In the genomic region with DNA sequence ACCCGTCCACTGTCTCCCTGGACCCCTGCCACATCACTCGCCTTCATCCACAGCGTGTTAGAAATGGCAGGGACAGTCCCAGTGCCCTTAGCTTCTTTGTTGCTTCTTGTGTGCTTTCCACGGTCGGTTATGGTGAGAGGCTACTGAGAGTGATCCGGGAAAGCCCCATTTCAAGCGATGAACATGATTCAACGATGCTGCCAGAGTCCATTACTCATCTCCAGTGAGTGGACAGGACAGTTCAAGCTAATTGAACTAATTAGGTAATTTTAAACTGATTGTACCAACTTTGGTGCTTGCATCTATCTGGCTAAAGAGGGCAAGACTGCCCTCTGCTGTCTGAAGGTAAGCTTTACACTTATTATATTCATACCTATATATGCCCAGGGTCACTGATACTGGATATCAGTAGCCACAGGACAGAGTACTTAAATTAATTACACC, we compare ENCODE assay signal across 8 mouse cellular contexts. TPM values are rescaled to one million over a fixed set of nuclear protein-coding genes. Genes with fewer than 3 reads are reported as not detected.
A peak's percentile ranks its signal among the peaks of the same experiment; 100 is the strongest.
DNase-seq lines count a peak whose midpoint lies in the region; ATAC-seq and TF ChIP-seq lines count a peak whose summit lies in the region.

No protein-coding gene starts in this region.

- H3K27me3 ChIP-seq in heart, embryonic 10.5 days (ENCODE audit: insufficient read depth, poor library complexity, severe bottlenecking), result no peaks in the 10 kb centered on the region
- H3K27me3 ChIP-seq in heart, embryonic 11.5 days (ENCODE audit: control insufficient read depth, insufficient read depth, low read length), result no peaks in the 10 kb centered on the region
- no peaks in the 10 kb centered on the region for H3K27me3 ChIP-seq in forebrain, postnatal 0 days (ENCODE audit: insufficient read depth, low read length)

- WGBS in heart, embryonic 10.5 days, result 48% methylated on average over 8 of the region's 8 CpGs
- 48% methylated on average over 8 of the region's 8 CpGs for WGBS in heart, embryonic 11.5 days (ENCODE audit: insufficient replicate concordance)
- WGBS in forebrain, postnatal 0 days, result 34% methylated on average over 8 of the region's 8 CpGs

- ATAC-seq in heart, embryonic 11.5 days (replicated peaks; ENCODE audit: insufficient number of reproducible peaks, low FRiP score, low TSS enrichment), result no peak
- ATAC-seq in forebrain, postnatal 0 days, result peak; percentile 63

- peak; percentile 73 for DNase-seq in heart, embryonic 10.5 days (ENCODE audit: low spot score)
- DNase-seq in 416B (ENCODE audit: low read depth) (peak; percentile 46), ZHBTc4 (ENCODE audit: low read depth, low spot score) (peak; percentile 63)
- DNase-seq in forebrain, postnatal 0 days, result peak; percentile 81
- DNase-seq in lung, postnatal 36 days, result peak; percentile 34
- DNase-seq in yolk sac, embryonic 10.5 days (ENCODE audit: low spot score), result peak; percentile 4
- DNase-seq in testis, postnatal 14 days (ENCODE audit: low spot score), result no peak

- H3K4me2 ChIP-seq in heart, embryonic 11.5 days, result no peak overlapping the region
- H3K4me2 ChIP-seq in forebrain, postnatal 0 days (ENCODE audit: low read depth), result no peak overlapping the region

- TF ChIP-seq CTCF in forebrain, postnatal 0 days (IDR thresholded peaks at IDR 0.05; ENCODE audit: low read depth), result peak; percentile 81

- no peak overlapping the region for H3K4me3 ChIP-seq in heart, embryonic 10.5 days
- no peak overlapping the region for H3K4me3 ChIP-seq in heart, embryonic 11.5 days (ENCODE audit: low read depth, low read length)
- H3K4me3 ChIP-seq in forebrain, postnatal 0 days (ENCODE audit: low read depth, low read length), result no peak overlapping the region

- no peak overlapping the region for H3K27ac ChIP-seq in heart, embryonic 10.5 days
- H3K27ac ChIP-seq in heart, embryonic 11.5 days (ENCODE audit: low read depth, low read length), result no peak overlapping the region
- H3K27ac ChIP-seq in forebrain, postnatal 0 days (ENCODE audit: low read depth, low read length), result no peak overlapping the region

- no peaks in the 10 kb centered on the region for H3K4me1 ChIP-seq in heart, embryonic 10.5 days
- H3K4me1 ChIP-seq in heart, embryonic 11.5 days (ENCODE audit: control insufficient read depth, insufficient read depth, low read length), result no peaks in the 10 kb centered on the region
- H3K4me1 ChIP-seq in forebrain, postnatal 0 days (ENCODE audit: insufficient read depth), result no peaks in the 10 kb centered on the region; the same call in 1 of the 2 replicates

- no peak overlapping the region for H3K9ac ChIP-seq in heart, embryonic 11.5 days (ENCODE audit: low read depth, low read length)
- H3K9ac ChIP-seq in forebrain, postnatal 0 days, result no peak overlapping the region

- H3K9me3 ChIP-seq in heart, embryonic 10.5 days, result no peaks in the 10 kb centered on the region
- no peaks in the 10 kb centered on the region for H3K9me3 ChIP-seq in heart, embryonic 11.5 days (replicated peaks; ENCODE audit: control insufficient read depth, low read length)
- no peaks in the 10 kb centered on the region for H3K9me3 ChIP-seq in forebrain, postnatal 0 days (ENCODE audit: low read length)

- peaks cover 28% of the 10 kb centered on the region for H3K36me3 ChIP-seq in heart, embryonic 10.5 days
- peaks cover 14% of the 10 kb centered on the region for H3K36me3 ChIP-seq in heart, embryonic 11.5 days (ENCODE audit: control insufficient read depth, insufficient read depth, low read length)
- H3K36me3 ChIP-seq in forebrain, postnatal 0 days (ENCODE audit: insufficient read depth), result peaks cover 13% of the 10 kb centered on the region

RNA-seq across cellular contexts. Expression of gene Tars, which starts 19.4 kb away (rescaled TPM):
- 63.6 and 80.2 TPM in 2 replicates for polyA plus RNA-seq in heart, embryonic 10.5 days (2016; fragmentation: Nextera tagmentation; extraction: Ambion mirVana)
- 51.6 and 52.0 TPM in 2 replicates for polyA plus RNA-seq in heart, embryonic 11.5 days (2014; fragmentation: Nextera tagmentation; extraction: Ambion mirVana)
- 27.6 and 38.9 TPM in 2 replicates for total RNA-seq in forebrain, postnatal 0 days (2014; rRNA removed)
- polyA plus RNA-seq in forebrain, postnatal 0 days (2015; fragmentation: Nextera tagmentation; extraction: Ambion mirVana), result 35.0 and 36.5 TPM in 2 replicates
